Mouse (Mus musculus) liver, postnatal 0 days (tissue): Measurements from ENCODE around the gene Naip1.
"Not testable (repeated sequence)": the region's sequence is repeated elsewhere in the genome, so short reads cannot be mapped to it uniquely, and the experiment has no call there.

Experiments used
- CTCF ChIP-seq: sonication (generic); IDR thresholded peaks from 2 replicates; pipeline ENCODE4 v1.5.1; 2016; ENCODE audit warnings: antibody characterized with exemption, low read depth
- EP300 ChIP-seq: IDR thresholded peaks from 2 replicates; pipeline ENCODE4 v1.6.1; 2016; ENCODE audit warnings: antibody characterized with exemption, low read depth, mild to moderate bottlenecking

DNA sequence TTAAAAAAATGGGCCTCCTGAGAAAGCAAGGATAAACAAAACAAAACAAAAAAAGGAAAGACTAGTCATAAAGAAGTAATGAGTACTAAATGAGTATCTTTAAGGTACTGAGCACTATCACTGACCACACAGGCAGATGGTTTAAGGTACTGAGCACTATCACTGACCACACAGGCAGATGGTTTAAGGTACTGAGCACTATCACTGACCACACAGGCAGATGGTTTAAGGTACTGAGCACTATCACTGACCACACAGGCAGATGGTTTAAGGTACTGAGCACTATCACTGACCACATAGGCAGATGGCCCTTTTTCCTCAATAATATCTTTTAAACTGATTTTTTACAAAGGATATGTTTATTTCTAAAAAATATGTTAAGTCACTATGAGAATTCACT is 47.0 kb upstream of the Naip1 start:
- not testable (repeated sequence) for TF ChIP-seq CTCF, EP300
